Mouse (Mus musculus) liver, embryonic 13.5 days (tissue): Measurements from ENCODE around the gene Rundc3a. TPM values are rescaled to one million over a fixed set of nuclear protein-coding genes. Genes with fewer than 3 reads are reported as not detected.

Source experiments
- ATAC-seq: fragments of 200-750 bp; cut with Nextera tagmentation; 2 replicates; pipeline ENCODE4 v1.8.0; 2017; ENCODE audit warnings: low read depth, mild to moderate bottlenecking, moderate number of reproducible peaks, moderate library complexity
- DNase-seq: peaks from one replicate; pipeline ENCODE4 v3.0.0; 2022
- H3K27ac ChIP-seq: fragments of 300-500 bp; sonication (generic); 2 replicates; pipeline ENCODE4 v1.5.1; 2015; ENCODE audit warnings: moderate library complexity, mild to moderate bottlenecking, inconsistent platforms
- H3K27me3 ChIP-seq: fragments of 300-500 bp; sonication (generic); 2 replicates; pipeline ENCODE4 v1.6.1; 2015; ENCODE audit warnings: mild to moderate bottlenecking, inconsistent platforms
- H3K36me3 ChIP-seq: fragments of 300-500 bp; sonication (generic); 2 replicates; pipeline ENCODE4 v1.6.1; 2015; ENCODE audit warnings: mild to moderate bottlenecking, inconsistent platforms
- H3K4me1 ChIP-seq: fragments of 300-500 bp; sonication (generic); replicated peaks from 2 replicates; pipeline ENCODE4 v1.6.1; 2015; ENCODE audit warnings: inconsistent platforms
- H3K4me2 ChIP-seq: fragments of 300-500 bp; sonication (generic); 2 replicates; pipeline ENCODE4 v1.6.1; 2015; ENCODE audit warnings: inconsistent platforms, mild to moderate bottlenecking, moderate library complexity
- H3K4me3 ChIP-seq: fragments of 300-500 bp; sonication (generic); replicated peaks from 2 replicates; pipeline ENCODE4 v1.5.1; 2015; ENCODE audit warnings: mild to moderate bottlenecking, inconsistent platforms
- H3K9ac ChIP-seq: fragments of 300-500 bp; sonication (generic); 2 replicates; pipeline ENCODE4 v1.6.1; 2015; ENCODE audit warnings: mild to moderate bottlenecking, inconsistent platforms
- H3K9me3 ChIP-seq: fragments of 300-500 bp; sonication (generic); replicated peaks from 2 replicates; pipeline ENCODE4 v1.6.1; 2016; ENCODE audit warnings: inconsistent platforms
- WGBS: fragments of 180-500 bp; shearing (Covaris S2); methylation state at CpG from one replicate; pipeline ENCODE4 v1.1.7; 2015; ENCODE audit not compliant: insufficient replicate concordance; 5-methylcytosine and 5-hydroxymethylcytosine counted together
- polyA plus RNA-seq: library from polyadenylated mRNA; unstranded; fragments of >200 nt; fragmentation: Nextera tagmentation; extraction: Ambion mirVana; gene quantifications from 2 replicates; pipeline ENCODE4 v1.2.1, GENCODE M21; 2015

Gene Rundc3a
- polyA plus RNA-seq, 1 experiment from 2014 or later, result 1.7 TPM

DNA sequence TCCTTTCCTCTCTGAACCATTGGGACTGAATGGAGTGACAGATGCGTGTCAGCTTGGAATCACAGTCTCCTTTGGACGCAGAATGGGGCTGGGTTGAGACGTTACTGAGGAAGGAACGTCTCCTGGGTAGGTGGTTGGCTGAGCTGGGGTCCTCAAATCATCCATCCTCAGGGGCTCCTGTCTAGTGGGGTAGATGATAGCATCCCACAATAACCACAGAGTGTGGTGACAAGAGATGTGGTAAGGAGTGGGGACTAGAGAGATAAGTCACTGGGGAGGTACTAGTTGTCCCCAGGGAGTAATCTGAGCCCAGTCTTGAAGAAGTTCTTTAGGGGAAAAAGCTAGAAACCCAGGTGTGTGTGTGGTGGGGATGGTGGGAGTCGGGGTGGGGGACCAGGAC is 24.9 kb upstream of the Rundc3a start:
- Histone ChIP-seq H3K9ac (peak overlapping the region; percentile 68), H3K4me1 (peaks cover 77% of the 10 kb centered on the region), H3K4me3 (no peak overlapping the region), H3K36me3 (peaks cover 8% of the 10 kb centered on the region; the same call in 1 of the 2 replicates), H3K9me3 (no peaks in the 10 kb centered on the region), H3K27ac (peak overlapping the region; percentile 98), H3K27me3 (peaks cover 25% of the 10 kb centered on the region), H3K4me2 (peak overlapping the region; percentile 28)
- ATAC-seq, result no peak
- 25% methylated on average over 5 of the region's 5 CpGs for WGBS
- no peak for DNase-seq

DNA sequence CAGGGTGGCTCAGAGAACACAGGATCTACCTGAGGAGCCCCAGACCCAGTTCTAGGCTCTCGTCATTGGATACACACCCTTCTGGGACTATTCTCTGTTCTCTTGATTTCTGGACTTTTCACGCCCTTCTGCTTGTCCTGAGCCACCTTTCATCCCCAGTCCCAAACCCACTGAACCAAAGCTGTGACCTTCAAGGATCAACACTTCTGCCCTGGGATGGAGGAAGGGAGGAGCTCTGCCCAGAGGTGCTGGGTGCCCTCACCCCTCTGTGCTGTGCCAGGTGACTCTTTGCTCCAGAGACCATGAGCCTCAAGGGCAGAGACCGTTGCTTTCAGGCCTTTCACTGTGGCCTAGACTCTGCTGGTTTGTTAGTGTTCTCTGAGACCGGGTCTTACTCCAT is 23.9 kb upstream of the Rundc3a start:
- peak overlapping the region; percentile 68 for H3K9ac ChIP-seq
- peaks cover 86% of the 10 kb centered on the region for H3K4me1 ChIP-seq
- 0 out of 2 replicates have a peak, but pooled peaks cover 2% of the 10 kb centered on the region for H3K36me3 ChIP-seq
- H3K9me3 ChIP-seq, result no peaks in the 10 kb centered on the region
- WGBS, result 70% methylated on average over 4 of the region's 4 CpGs
- no peak for ATAC-seq
- H3K4me3 ChIP-seq, result no peak overlapping the region
- 0 out of 2 replicates have a peak overlapping the region, but pooled peaks have one; percentile 28 for H3K4me2 ChIP-seq
- no peak for DNase-seq
- peaks cover 25% of the 10 kb centered on the region for H3K27me3 ChIP-seq
- H3K27ac ChIP-seq, result peak overlapping the region; percentile 98

DNA sequence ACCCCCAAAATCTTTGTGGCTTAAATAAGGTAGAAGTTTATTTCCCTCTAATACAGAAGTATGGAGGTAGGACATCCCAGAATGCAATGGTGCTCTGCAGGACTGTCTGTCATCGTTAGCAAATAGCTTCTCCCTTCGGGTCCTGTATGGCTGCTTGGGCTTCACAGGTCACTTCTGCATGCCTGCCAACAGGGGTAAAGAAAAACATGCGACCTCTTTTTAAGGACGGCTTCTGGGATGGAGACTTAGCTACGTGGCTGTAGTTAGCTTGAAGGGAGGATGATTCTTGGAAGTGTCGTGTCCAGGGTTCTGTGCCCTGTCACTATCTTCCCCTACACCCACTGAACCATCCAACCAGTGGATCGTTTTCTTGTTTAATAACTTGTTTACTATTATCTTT is 22.9 kb upstream of the Rundc3a start:
- Histone ChIP-seq H3K4me2 (no peak overlapping the region; the same call in 1 of the 2 replicates), H3K36me3 (no peaks in the 10 kb centered on the region), H3K27me3 (peaks cover 25% of the 10 kb centered on the region), H3K9ac (peak overlapping the region; percentile 68), H3K4me1 (peaks cover 95% of the 10 kb centered on the region), H3K27ac (peak overlapping the region; percentile 98), H3K4me3 (no peak overlapping the region), H3K9me3 (no peaks in the 10 kb centered on the region)
- ATAC-seq (no peak), DNase-seq (no peak)
- 54% methylated on average over 7 of the region's 7 CpGs for WGBS

DNA sequence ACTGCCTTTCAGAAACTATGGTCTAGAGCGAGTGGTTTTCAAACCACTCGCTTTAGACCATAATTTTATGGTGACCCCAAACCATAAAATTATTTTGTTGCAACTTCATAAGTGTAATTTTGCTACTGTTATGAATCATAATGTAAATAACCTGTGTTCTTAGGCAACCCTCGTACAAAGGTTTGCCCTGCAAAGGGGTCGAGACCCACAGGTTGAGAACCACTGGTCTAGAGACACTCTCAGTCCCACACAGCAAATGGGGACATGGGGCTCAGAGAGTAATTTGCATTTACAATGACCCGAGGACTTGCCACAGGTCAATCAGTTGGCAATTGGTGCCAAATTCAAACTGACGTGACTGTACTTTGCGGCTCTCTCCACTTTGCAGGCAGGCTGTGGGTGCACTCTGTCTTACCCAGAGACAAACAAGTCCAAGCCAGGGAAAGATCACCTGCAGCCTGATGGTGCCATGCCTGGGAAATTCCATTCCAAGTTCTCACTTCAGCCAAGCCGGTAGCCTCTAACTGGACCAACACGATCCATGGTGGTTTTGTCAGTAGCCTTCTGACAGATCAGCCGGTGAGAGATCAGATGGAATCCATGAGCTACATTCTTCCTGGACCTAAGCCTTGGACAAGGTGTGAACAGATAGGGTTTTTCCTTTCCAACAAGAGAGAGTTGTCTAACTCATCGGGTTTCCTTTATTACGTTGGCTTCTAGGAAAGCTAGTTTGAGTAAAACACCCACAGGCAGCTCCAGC is 21.1 kb upstream of the Rundc3a start:
- Histone ChIP-seq H3K9me3 (no peaks in the 10 kb centered on the region), H3K9ac (peak overlapping the region; percentile 91), H3K27me3 (peaks cover 27% of the 10 kb centered on the region), H3K27ac (peak overlapping the region; percentile 100), H3K4me1 (peaks cover 94% of the 10 kb centered on the region), H3K4me3 (peak overlapping the region; percentile 47), H3K4me2 (peak overlapping the region; percentile 79), H3K36me3 (no peaks in the 10 kb centered on the region)
- DNase-seq (no peak), ATAC-seq (no peak)
- WGBS, result 76% methylated on average over 12 of the region's 12 CpGs

DNA sequence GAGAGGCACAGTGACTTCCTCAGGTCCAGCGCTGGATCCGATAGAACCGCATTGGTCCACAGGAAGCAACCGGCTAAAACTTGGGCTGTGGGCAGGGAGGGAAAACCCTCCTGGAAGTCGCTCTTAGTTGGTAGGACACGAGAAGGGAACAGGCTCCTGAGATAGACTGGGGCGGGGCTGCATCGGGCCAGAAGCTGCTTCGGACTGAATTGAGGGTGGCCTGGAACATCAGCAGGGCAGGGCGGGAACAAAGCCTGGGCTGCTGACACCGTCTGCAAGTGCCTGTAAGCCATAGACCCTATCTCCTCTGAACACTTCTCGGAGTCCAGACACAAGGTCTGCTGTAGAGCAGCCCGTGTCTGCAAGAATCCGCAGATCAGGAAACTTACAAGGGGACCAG is 20.3 kb upstream of the Rundc3a start:
- Histone ChIP-seq H3K4me2 (peak overlapping the region; percentile 79), H3K4me1 (peaks cover 94% of the 10 kb centered on the region), H3K9me3 (no peaks in the 10 kb centered on the region), H3K36me3 (no peaks in the 10 kb centered on the region), H3K4me3 (peak overlapping the region; percentile 47), H3K9ac (peak overlapping the region; percentile 91), H3K27ac (peak overlapping the region; percentile 100), H3K27me3 (peaks cover 24% of the 10 kb centered on the region)
- WGBS, result 26% methylated on average over 14 of the region's 14 CpGs
- ATAC-seq, result peak; percentile 52
- peak; percentile 76 for DNase-seq

DNA sequence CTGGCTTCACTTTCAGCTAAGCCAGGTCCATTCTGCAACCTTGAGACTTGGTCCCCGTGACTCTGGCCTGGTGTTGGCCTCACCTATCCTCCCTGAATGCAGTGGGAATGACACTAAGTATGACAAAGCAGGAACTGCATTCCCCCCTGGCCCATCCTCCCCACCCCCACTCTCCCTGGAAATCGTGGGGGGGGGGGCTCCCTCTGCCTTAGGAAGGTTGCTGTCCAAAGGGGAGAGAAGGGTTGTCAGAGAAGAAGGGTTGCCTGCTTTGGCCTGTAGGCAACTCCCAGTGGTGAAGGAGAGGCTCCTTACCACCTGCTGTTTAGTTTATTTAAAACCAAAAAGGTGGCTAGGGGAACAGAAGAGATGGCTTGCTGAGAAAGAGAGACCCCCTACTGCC is 19.6 kb upstream of the Rundc3a start:
- peak overlapping the region; percentile 91 for H3K9ac ChIP-seq
- H3K4me3 ChIP-seq, result peak overlapping the region; percentile 47
- no peak for ATAC-seq
- no peaks in the 10 kb centered on the region for H3K36me3 ChIP-seq
- peaks cover 24% of the 10 kb centered on the region for H3K27me3 ChIP-seq
- peak overlapping the region; percentile 100 for H3K27ac ChIP-seq
- no peak for DNase-seq
- H3K9me3 ChIP-seq, result peaks cover 1% of the 10 kb centered on the region
- peaks cover 90% of the 10 kb centered on the region for H3K4me1 ChIP-seq
- peak overlapping the region; percentile 79 for H3K4me2 ChIP-seq
- 34% methylated on average over 2 of the region's 2 CpGs for WGBS

DNA sequence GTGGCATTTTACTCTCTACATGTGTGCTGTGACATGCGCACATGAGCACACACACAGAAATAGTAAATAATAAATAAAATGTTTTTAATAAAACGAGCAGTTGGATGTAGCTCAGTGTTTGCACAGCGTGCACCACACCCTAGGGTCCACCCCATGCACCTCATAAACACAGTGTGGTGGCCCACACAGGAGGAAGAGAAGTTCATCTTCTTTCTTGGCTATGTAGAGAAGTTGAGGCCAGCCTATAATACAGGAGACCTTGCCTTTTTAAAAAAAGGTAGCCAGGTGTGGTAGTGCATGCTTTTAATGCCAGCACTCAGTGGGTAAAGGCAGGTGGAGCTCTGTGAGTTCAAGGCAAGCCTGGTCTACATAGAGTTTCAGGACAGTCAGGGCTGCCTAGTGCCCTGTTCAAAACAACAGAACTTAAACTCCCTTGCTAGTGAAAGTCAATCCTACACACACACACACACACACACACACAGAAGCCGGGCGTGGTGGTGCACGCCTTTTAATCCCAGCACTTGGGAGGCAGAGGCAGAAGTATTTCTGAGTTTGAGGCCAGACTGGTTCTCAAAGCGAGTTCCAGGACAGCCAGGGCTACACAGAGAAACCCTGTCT is 19.0 kb upstream of the Rundc3a start:
- H3K9ac ChIP-seq, result peak overlapping the region; percentile 91
- WGBS, result 61% methylated on average over 7 of the region's 7 CpGs
- H3K27me3 ChIP-seq, result peaks cover 28% of the 10 kb centered on the region
- H3K4me2 ChIP-seq, result peak overlapping the region; percentile 79
- H3K27ac ChIP-seq, result peak overlapping the region; percentile 100
- peak overlapping the region; percentile 47 for H3K4me3 ChIP-seq
- H3K36me3 ChIP-seq, result 0 out of 2 replicates have a peak, but pooled peaks cover 2% of the 10 kb centered on the region
- peak; percentile 8; the same call in 1 of the 2 replicates for ATAC-seq
- DNase-seq, result no peak
- peaks cover 7% of the 10 kb centered on the region for H3K9me3 ChIP-seq
- H3K4me1 ChIP-seq, result peaks cover 87% of the 10 kb centered on the region

DNA sequence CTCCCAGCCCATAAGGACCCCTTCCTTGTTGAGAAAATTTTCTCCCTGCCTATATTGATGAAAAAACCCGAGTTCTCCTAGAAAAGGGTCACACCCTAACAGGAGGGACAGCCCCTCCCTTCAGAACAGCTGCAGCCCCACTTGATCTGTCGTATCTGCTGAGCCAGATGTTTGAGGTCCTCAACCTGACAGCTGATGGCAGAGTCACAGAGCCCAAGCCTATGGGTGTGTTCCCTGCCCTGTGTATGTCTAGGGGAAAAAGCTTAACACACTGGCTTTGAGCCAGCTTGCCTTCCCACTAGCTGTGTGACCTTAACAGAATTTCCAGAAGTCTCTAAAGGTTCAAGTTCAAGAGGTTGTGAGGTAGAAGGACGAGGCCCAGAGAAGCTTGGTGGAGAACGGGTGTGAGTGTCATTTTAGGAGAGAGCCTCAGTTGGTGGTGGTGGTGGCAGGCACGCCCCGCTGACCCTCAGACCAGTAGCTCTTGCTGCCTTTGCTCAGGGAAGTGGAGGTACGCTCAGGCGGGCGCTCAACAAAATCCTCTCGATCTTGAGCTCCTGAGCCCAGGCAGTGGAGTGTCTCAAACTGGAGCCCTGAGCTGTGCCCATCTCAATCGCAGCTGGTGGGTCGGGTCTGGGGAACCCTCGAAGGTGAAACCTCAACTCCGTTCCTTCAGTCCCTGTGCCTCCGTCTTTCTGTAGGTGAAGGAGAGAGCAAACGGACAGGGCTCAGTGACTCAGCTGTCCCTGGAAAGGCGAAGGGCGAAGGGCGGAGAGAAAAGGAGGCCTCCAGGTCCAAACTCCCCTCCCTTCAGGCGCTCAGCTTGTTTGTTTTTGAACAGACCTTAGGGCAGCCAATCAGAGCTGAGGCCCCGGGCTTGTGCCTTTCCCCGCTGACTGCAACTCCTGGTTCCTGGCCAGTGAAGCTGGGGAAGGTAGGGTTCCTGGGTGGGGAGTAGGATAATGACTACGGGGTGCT is 17.7 kb upstream of the Rundc3a start:
- ATAC-seq, result peak; percentile 88
- Histone ChIP-seq H3K4me2 (peak overlapping the region; percentile 79), H3K36me3 (0 out of 2 replicates have a peak, but pooled peaks cover 2% of the 10 kb centered on the region), H3K9ac (peak overlapping the region; percentile 91), H3K4me3 (peak overlapping the region; percentile 56), H3K27me3 (peaks cover 26% of the 10 kb centered on the region), H3K4me1 (peaks cover 81% of the 10 kb centered on the region), H3K9me3 (peaks cover 10% of the 10 kb centered on the region), H3K27ac (peak overlapping the region; percentile 100)
- DNase-seq, result peak; percentile 91
- whole genome bisulfite sequencing, result 4% methylated on average over 23 of the region's 23 CpGs

DNA sequence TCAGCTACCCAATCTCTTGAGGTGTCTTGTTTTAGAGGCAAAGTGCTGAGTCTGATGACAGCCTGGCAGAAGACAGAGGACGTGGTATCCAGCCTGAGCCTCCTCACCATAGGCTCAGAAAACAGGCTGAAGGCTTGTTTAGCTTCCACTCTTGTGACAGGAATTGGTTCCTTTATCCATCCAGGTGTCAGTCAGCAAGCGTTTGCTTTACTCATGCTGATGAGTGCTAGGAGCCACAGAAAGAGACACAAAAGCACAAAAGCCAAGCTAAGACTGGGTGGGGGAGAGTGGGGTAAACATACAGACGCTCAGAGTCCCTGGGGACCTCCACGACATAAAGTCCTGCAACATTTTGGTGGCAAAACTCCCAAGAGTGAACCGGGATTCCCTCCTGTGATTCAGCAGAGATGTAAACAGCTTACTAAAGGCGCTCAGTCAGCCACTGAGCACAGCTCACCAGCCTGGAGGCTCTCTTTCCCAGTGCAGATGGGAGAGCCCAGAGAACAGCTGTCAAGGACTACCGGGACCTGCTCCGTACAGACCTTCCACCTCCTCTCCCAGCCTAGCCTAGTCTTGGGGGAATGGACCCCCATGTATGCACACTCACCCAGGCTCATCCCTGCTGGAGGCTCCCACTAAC is 16.9 kb upstream of the Rundc3a start:
- Histone ChIP-seq H3K4me1 (peaks cover 82% of the 10 kb centered on the region), H3K27me3 (peaks cover 20% of the 10 kb centered on the region; the same call in 1 of the 2 replicates), H3K4me3 (peak overlapping the region; percentile 56), H3K4me2 (peak overlapping the region; percentile 79), H3K36me3 (0 out of 2 replicates have a peak, but pooled peaks cover 2% of the 10 kb centered on the region), H3K9ac (peak overlapping the region; percentile 91), H3K27ac (peak overlapping the region; percentile 100), H3K9me3 (peaks cover 10% of the 10 kb centered on the region)
- peak; percentile 8; the same call in 1 of the 2 replicates for ATAC-seq
- 18% methylated on average over 8 of the region's 8 CpGs for WGBS
- no peak for DNase-seq

DNA sequence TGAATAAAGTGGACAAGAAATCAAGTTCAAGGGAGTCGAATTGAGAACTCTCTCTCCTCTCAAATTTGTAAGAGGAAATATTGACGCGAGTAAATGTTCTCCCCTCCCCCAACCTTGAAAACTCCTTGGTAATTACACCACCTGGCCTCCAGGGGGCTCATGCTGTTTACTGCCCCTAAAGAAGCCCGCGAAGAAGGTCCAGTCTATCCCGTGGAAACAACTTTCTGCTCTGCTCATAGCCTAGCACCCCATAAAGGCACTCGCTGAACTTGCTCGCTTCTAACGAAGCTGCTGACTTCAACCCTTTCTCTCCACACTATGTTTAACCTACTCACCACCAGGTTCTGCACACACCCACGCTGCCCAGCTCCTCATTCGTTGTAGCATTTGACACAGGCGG is 16.0 kb upstream of the Rundc3a start:
- H3K4me3 ChIP-seq, result peak overlapping the region; percentile 56

More for the DNA sequence above, 16.0 kb upstream of the Rundc3a start:
- Histone ChIP-seq H3K4me1 (peaks cover 84% of the 10 kb centered on the region), H3K4me2 (peak overlapping the region; percentile 79), H3K9me3 (peaks cover 10% of the 10 kb centered on the region), H3K9ac (peak overlapping the region; percentile 91), H3K27ac (peak overlapping the region; percentile 100), H3K27me3 (peaks cover 18% of the 10 kb centered on the region; the same call in 1 of the 2 replicates), H3K36me3 (0 out of 2 replicates have a peak, but pooled peaks cover 2% of the 10 kb centered on the region)
- no peak for ATAC-seq
- 49% methylated on average over 12 of the region's 12 CpGs for WGBS
- peak; percentile 65 for DNase-seq
